Mouse (Mus musculus) ES-E14 (cell line): Measurements from ENCODE around the gene Cadps. TPM values are rescaled to one million over a fixed set of nuclear protein-coding genes. Genes with fewer than 3 reads are reported as not detected.

Experiments
- DNase-seq: peaks from one replicate; pipeline ENCODE4 v3.0.0-alpha.2; 2013; ENCODE audit warnings: low read depth, low spot score
- H3K27ac ChIP-seq: 2 replicates; pipeline ENCODE4 v1.5.1; 2012; ENCODE audit warnings: low read depth, mild to moderate bottlenecking, low read length, moderate library complexity, mixed read lengths; ENCODE audit not compliant: poor library complexity, insufficient read depth, severe bottlenecking
- H3K36me3 ChIP-seq: 2 replicates; pipeline ENCODE4 v1.6.1; 2012; ENCODE audit warnings: mild to moderate bottlenecking, low read length, moderate library complexity, mixed read lengths; ENCODE audit not compliant: control insufficient read depth, poor library complexity, insufficient read depth, severe bottlenecking
- H3K4me1 ChIP-seq, 2 experiments: fragments of 150-350 bp in 1 of 2; sonication (generic) in 1 of 2; 2 replicates each; pipeline ENCODE4 v1.6.1; 2012; ENCODE audit warnings: low read length in 2 of 2, mild to moderate bottlenecking in 1 of 2, mixed read lengths in 1 of 2; ENCODE audit not compliant: control insufficient read depth in 2 of 2, insufficient read depth in 2 of 2, poor library complexity in 1 of 2
- H3K4me3 ChIP-seq, 2 experiments: fragments of 150-350 bp in 1 of 2; sonication (generic) in 1 of 2; 2 replicates each; pipeline ENCODE4 v1.5.1; 2012; ENCODE audit warnings: low read length in 2 of 2, low read depth in 1 of 2, mild to moderate bottlenecking in 1 of 2, mixed read lengths in 1 of 2; ENCODE audit not compliant: insufficient read depth in 1 of 2, poor library complexity in 1 of 2, severe bottlenecking in 1 of 2
- H3K9ac ChIP-seq: 2 replicates; pipeline ENCODE4 v1.6.1; 2012; ENCODE audit warnings: low read depth, mild to moderate bottlenecking, low read length, mixed read lengths; ENCODE audit not compliant: poor library complexity, insufficient read depth, severe bottlenecking
- H3K9me3 ChIP-seq: fragments of 150-350 bp; sonication (generic); 2 replicates; pipeline ENCODE4 v1.6.1; 2012; ENCODE audit warnings: low read depth, mild to moderate bottlenecking, low read length; ENCODE audit not compliant: control insufficient read depth, insufficient read depth
- CHD2 ChIP-seq: IDR thresholded peaks from 2 replicates; pipeline ENCODE4 v1.6.1; 2014; ENCODE audit warnings: mild to moderate bottlenecking, low read depth, low read length, inconsistent platforms
- HCFC1 ChIP-seq: IDR thresholded peaks from 2 replicates; pipeline ENCODE4 v1.6.1; 2012; ENCODE audit warnings: low read length, inconsistent platforms, borderline replicate concordance; ENCODE audit not compliant: insufficient read depth
- MAFK ChIP-seq: IDR thresholded peaks from 2 replicates; pipeline ENCODE4 v1.6.1; 2014; ENCODE audit warnings: mild to moderate bottlenecking, low read depth, low read length, inconsistent platforms; ENCODE audit not compliant: insufficient read depth
- ZC3H11A ChIP-seq: IDR thresholded peaks from 2 replicates; pipeline ENCODE4 v1.6.1; 2012; ENCODE audit warnings: low read depth, mild to moderate bottlenecking, inconsistent platforms, low read length, borderline replicate concordance
- ZNF384 ChIP-seq: IDR thresholded peaks from 2 replicates; pipeline ENCODE4 v1.6.1; 2012; ENCODE audit warnings: low read depth, low read length, inconsistent platforms
- in situ Hi-C, 2 experiments: fragments of 600-800 bp; cut with MboI; formaldehyde crosslinking; loops; one replicate each; pipeline ENCODE4 v1.15.1; 2025; ENCODE audit warnings: low sequenced_read_pairs in 2 of 2, inconsistent platforms in 1 of 2; ENCODE audit not compliant: unreplicated experiment in 2 of 2
- total RNA-seq: library from RNA; depleted of rRNA; stranded (reverse); fragments of 300-350 nt; gene quantifications from 2 replicates; pipeline ENCODE4 v1.2.3, GENCODE M21; 2012

Gene Cadps
- total RNA-seq, 1 experiment, result 0.49 TPM

DNA sequence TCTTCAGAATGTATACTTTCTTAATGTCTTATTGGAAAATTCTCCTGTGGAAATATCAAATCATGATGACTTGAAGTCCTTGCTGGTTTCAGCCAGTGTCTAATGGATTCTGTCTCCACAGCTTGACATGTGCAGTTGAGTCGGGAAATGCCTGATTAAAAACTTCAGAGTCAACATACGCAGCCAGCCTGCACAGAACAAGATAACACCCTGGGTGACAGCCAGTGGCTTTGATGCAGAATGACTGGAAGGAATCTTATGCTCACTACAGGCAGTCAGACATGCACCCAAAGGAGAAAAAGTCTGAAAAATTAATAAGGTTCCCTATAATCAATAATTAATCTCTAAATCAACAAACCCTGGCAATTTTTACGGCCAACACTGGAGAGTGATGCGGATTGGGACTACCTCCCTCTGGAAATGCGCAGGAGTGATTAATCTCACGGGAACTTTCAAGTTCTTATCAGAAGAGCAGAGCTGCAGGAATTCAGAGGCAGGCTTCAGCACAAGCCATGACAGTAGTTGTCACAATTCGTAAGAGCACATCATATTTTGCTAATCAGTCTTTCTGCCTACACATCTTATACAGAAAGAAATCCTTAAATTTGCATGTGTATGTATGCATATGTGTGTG is 185.6 kb downstream of the Cadps start:
- Histone ChIP-seq H3K36me3 (no peaks in the 10 kb centered on the region), H3K27ac (no peak overlapping the region), H3K4me1 (no peaks in the 10 kb centered on the region), H3K9me3 (no peaks in the 10 kb centered on the region), H3K4me3 (no peak overlapping the region), H3K9ac (no peak overlapping the region)
- no peak for TF ChIP-seq MAFK
- TF ChIP-seq ZNF384, result no peak
- TF ChIP-seq HCFC1, result no peak
- no peak for TF ChIP-seq CHD2
- TF ChIP-seq ZC3H11A, result no peak
- no peak for DNase-seq
- in situ Hi-C loops, result no loop called here

GRCm38 (mm10) chr14:12624256-12625130 is 198.4 kb downstream of the Cadps start:
- in situ Hi-C loops, result no loop called here
- peak; percentile 7 for DNase-seq
- H3K36me3 ChIP-seq, result no peaks in the 10 kb centered on the region

GRCm38 (mm10) chr14:12607025-12607424 is 215.9 kb downstream of the Cadps start:
- Histone ChIP-seq H3K27ac (no peak overlapping the region), H3K36me3 (no peaks in the 10 kb centered on the region), H3K4me1 (no peaks in the 10 kb centered on the region), H3K4me3 (no peak overlapping the region), H3K9me3 (no peaks in the 10 kb centered on the region), H3K9ac (no peak overlapping the region)
- no peak for DNase-seq
- no peak for TF ChIP-seq HCFC1
- no peak for TF ChIP-seq CHD2
- no peak for TF ChIP-seq ZNF384
- no peak for TF ChIP-seq ZC3H11A
- TF ChIP-seq MAFK, result no peak
- in situ Hi-C loops, result no loop called here

More at GRCm38 (mm10) chr14:12624256-12625130, 198.4 kb downstream of the Cadps start:
- Histone ChIP-seq H3K4me3 (no peak overlapping the region), H3K4me1 (no peaks in the 10 kb centered on the region), H3K27ac (no peak overlapping the region), H3K9me3 (no peaks in the 10 kb centered on the region), H3K9ac (no peak overlapping the region)
- TF ChIP-seq ZC3H11A, result peak; percentile 18; the same call in 1 of the 2 replicates
- TF ChIP-seq MAFK, result no peak

GRCm38 (mm10) chr14:12606202-12606601 is 216.7 kb downstream of the Cadps start:
- H3K9ac ChIP-seq, result no peak overlapping the region
- no peak overlapping the region for H3K27ac ChIP-seq
- no peaks in the 10 kb centered on the region for H3K9me3 ChIP-seq
- H3K4me3 ChIP-seq, result no peak overlapping the region
- no peaks in the 10 kb centered on the region for H3K36me3 ChIP-seq
- no peak for DNase-seq
- no peak for TF ChIP-seq CHD2
- TF ChIP-seq HCFC1, result no peak
- TF ChIP-seq ZNF384, result no peak
- TF ChIP-seq MAFK, result no peak
- in situ Hi-C loops, result no loop called here
- H3K4me1 ChIP-seq, result no peaks in the 10 kb centered on the region
